Mouse (Mus musculus) liver, adult (tissue): ENCODE data around the gene Pls1.

Experiments used
- GATA4 ChIP-seq: IDR thresholded peaks from 2 replicates; pipeline ENCODE4 v1.6.1; 2014; ENCODE audit warnings: mild to moderate bottlenecking, low read length; ENCODE audit not compliant: insufficient replicate concordance

The Pls1 gene

GRCm38 (mm10) chr9:95771671-95772070 lies 73.4 kb downstream of the Pls1 start:
- no peak for TF ChIP-seq GATA4

GRCm38 (mm10) chr9:95763218-95763617 lies 81.9 kb downstream of the Pls1 start:
- TF ChIP-seq GATA4, result no peak

DNA sequence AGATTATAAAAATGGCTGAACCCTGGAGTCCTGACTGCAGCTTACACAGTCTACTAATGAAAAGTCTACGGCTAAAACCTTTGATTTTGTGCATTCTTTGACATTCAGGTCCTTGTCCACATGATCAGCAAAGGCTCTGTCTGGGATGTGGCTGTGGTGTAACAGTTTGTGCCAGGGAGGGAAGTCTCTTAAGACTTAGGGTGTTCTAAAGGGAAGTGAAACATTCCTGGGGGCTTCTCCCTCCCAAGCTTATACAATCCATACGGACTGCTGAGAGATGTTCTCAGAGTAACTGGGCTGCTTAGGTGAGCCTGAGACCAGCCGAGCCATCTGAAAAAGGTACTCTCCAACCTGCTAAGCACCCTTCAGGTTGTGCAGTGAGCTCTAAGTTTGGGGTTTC lies 82.9 kb downstream of the Pls1 start:
- TF ChIP-seq GATA4, result no peak

GRCm38 (mm10) chr9:95761381-95761780 lies 83.7 kb downstream of the Pls1 start:
- TF ChIP-seq GATA4, result no peak

DNA sequence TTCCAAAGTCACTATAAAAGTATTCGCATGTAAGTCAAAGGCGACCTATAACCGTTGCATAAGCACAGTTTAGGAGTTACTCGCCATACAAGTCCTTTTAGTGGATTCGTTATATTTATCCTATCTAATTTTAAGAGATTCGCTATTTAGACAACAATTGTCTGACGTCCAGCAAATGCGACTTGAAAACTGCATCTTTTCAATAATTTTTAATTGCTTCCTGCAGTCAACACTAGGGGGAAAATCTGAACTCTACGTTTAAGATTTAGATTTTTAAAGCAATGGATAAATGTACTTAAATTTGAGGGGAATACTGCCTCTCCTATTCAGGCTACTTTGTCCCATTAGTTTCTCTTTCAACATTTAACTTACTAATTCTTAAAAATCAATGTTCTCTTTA lies 94.4 kb downstream of the Pls1 start:
- TF ChIP-seq GATA4, result no peak

- TF ChIP-seq GATA4, result no peak
Observed at GRCm38 (mm10) chr9:95750037-95750511, 95.0 kb downstream of the Pls1 start, which contains the start of gene Trpc1. TSS of gene Trpc1 (minus strand) at chr9:95750375.

GRCm38 (mm10) chr9:95749461-95749928 lies 95.6 kb downstream of the Pls1 start:
- no peak for TF ChIP-seq GATA4

DNA sequence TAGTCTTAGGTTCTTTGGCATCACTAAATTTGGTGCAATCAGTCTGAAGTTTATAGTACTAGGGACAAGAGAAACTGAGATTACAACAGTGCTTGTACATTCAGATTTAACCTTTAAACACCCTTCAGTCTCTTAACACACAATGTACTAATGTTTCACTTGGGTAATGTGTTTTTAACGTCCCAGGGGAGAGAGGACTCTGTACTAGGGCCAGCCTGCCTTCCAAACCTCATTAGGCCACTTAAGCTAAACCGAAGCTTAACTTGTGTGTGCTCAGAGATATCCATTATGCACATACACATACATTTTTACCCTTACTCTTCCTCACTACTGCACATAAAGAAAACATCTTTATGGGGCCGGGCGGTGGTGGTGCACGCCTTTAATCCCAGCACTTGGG lies 97.8 kb downstream of the Pls1 start:
- TF ChIP-seq GATA4, result no peak

GRCm38 (mm10) chr9:95744845-95745613 lies 100.1 kb downstream of the Pls1 start:
- no peak for TF ChIP-seq GATA4

DNA sequence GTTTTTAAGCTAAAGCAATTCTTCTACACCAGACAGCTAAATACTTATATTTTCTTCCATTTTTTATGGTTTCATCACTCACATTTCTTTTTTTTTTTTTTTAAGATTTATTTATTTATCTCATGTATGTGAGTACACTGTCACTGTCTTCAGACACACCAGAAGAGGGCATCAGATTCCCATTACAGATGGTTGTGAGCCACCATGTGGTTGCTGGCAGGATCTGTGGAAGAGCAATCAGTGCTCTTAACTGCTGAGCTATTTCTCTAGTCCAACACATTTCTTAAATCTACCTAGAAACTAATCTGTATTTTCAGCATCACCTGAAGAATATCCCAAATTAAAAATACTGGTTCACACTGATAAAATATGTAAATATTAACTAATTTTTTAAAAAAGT lies 108.9 kb downstream of the Pls1 start:
- TF ChIP-seq GATA4, result no peak

DNA sequence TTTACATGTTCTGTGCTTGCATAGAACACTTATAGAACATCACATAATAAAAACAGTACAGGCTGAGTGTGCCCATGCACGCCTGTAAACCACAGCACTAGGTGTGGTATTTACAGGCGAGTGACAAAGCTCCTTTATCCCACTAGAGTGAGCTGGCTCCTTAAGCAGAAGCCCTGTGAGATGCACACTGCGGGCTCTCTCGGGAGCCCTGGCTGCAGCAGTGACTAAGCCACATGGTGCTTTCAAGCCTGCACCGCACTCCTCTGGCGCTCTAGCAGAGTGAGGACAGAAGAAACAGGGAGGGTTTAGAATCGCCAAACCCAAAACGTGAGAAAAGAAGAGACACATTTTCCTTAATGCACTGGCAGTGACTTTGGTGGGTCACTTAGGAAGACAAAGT lies 132.5 kb downstream of the Pls1 start:
- TF ChIP-seq GATA4, result no peak

DNA sequence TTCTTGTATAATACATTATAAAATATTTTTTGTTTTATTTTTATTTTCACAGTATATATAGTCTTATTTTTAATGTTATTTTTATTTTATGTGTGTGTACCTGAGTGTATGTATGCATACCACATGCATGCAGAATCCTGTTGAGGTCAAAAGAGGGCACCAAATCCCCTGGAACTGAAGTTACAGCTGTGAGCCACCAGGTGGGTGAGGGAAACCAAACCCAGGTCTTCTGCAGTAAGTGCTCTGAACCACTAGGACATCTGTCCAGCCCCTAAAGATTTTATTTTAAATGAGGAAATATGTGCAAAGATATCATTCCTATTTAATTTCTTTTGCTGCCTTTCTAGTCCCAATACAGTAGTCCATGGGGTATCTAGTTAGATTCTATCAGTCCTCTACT lies 136.2 kb downstream of the Pls1 start:
- no peak for TF ChIP-seq GATA4

- no peak for TF ChIP-seq GATA4
Observed at GRCm38 (mm10) chr9:95705371-95705770, 139.7 kb downstream of the Pls1 start.

GRCm38 (mm10) chr9:95704078-95704477 lies 141.0 kb downstream of the Pls1 start:
- TF ChIP-seq GATA4, result no peak
